Mouse (Mus musculus) thymus, adult 2 months (tissue): ENCODE measurements around the gene Trmt10b. TPM values are rescaled to one million over a fixed set of nuclear protein-coding genes. Genes with fewer than 3 reads are reported as not detected.

Source experiments
- DNase-seq: peaks from one replicate; pipeline ENCODE4 v3.0.0; 2021
- H3K27ac ChIP-seq: fragments of 200-500 bp; 2 replicates; pipeline ENCODE4 v1.5.1; 2012; ENCODE audit warnings: low read length, control low read depth; ENCODE audit not compliant: control insufficient read depth, insufficient read depth
- H3K27me3 ChIP-seq: fragments of 200-500 bp; 2 replicates; pipeline ENCODE4 v1.6.1; 2012; ENCODE audit warnings: mild to moderate bottlenecking, low read length, moderate library complexity, mixed read lengths; ENCODE audit not compliant: control insufficient read depth, insufficient read depth
- H3K36me3 ChIP-seq: fragments of 200-500 bp; 2 replicates; pipeline ENCODE4 v1.6.1; 2012; ENCODE audit warnings: mild to moderate bottlenecking, low read length, moderate library complexity; ENCODE audit not compliant: control insufficient read depth, insufficient read depth
- H3K4me1 ChIP-seq: fragments of 200-500 bp; replicated peaks from 2 replicates; pipeline ENCODE4 v1.6.1; 2012; ENCODE audit warnings: low read length; ENCODE audit not compliant: control insufficient read depth, insufficient read depth
- H3K4me3 ChIP-seq: fragments of 200-500 bp; 2 replicates; pipeline ENCODE4 v1.5.1; 2012; ENCODE audit warnings: mild to moderate bottlenecking, low read length, control low read depth, moderate library complexity; ENCODE audit not compliant: control insufficient read depth, insufficient read depth
- CTCF ChIP-seq: fragments of 200-500 bp; IDR thresholded peaks from 2 replicates; pipeline ENCODE4 v1.5.1; 2012; ENCODE audit warnings: mild to moderate bottlenecking, control low read depth, low read length, moderate library complexity, borderline replicate concordance; ENCODE audit not compliant: control insufficient read depth, poor library complexity, insufficient read depth; ENCODE audit errors: extremely low read depth
- POLR2A ChIP-seq: fragments of 200-500 bp; IDR thresholded peaks from 2 replicates; pipeline ENCODE4 v1.6.1; 2012; ENCODE audit warnings: mild to moderate bottlenecking, low read length, control low read depth, moderate library complexity; ENCODE audit not compliant: control insufficient read depth, poor library complexity, insufficient read depth; ENCODE audit errors: extremely low read depth
- WGBS: fragments of 180-500 bp; shearing (Covaris S2); methylation state at CpG from one replicate; pipeline ENCODE4 v1.1.7; 2018; 5-methylcytosine and 5-hydroxymethylcytosine counted together
- polyA plus RNA-seq: library from polyadenylated mRNA; depleted of rRNA; stranded (reverse); fragments of >200 nt; gene quantifications from 2 replicates; pipeline ENCODE4 v1.2.3, GENCODE M21; 2012

The Trmt10b gene
- polyA plus RNA-seq, 1 experiment, result 3.0 TPM

DNA sequence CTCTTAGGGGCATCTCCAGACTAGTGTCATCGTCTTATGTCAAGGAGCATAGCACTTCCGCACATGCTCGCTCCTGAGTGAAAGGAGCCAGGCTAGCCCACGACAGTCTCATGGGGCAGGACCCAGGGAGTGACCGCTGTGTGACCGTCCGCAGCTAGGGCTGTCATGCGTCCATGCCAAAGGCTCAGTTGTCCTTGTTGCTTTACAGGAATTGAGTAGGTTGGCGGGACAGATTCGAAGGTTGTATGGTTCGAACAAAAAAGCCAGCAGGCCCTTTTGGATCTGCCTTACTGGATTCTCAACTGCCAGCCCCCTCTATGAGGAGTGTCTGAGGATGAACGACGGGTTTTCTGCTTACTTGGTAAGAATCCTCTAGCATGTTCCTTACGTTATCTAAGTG lies 8.6 kb downstream of the Trmt10b start:
- no peak overlapping the region for H3K27ac ChIP-seq
- H3K27me3 ChIP-seq, result no peaks in the 10 kb centered on the region
- 97% methylated on average over 14 of the region's 14 CpGs for WGBS
- peaks cover 3% of the 10 kb centered on the region; the same call in 1 of the 2 replicates for H3K36me3 ChIP-seq
- no peak overlapping the region for H3K4me3 ChIP-seq
- DNase-seq, result no peak
- TF ChIP-seq POLR2A, result no peak
- TF ChIP-seq CTCF, result no peak
- H3K4me1 ChIP-seq, result no peaks in the 10 kb centered on the region

DNA sequence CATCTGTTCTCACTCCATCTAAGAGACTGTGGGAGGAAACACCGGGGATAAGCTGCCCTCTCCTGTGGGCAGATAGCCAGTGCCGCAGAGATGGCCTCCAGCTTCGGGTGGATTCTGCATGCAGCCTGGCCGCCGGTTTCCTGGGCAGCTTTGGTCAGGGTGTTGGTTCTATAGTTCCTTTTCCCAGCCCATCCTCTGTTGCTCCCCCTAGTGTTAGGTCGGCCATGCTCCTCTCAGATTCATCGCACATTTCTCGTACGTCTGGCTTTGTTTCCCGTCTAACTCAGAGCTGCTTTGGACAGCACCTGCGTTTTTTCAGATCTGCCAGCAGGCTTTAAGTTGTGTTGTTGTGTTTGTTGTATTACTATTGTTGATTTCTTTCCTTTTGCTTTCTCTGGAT lies 11.1 kb downstream of the Trmt10b start:
- no peaks in the 10 kb centered on the region; the same call in 1 of the 2 replicates for H3K36me3 ChIP-seq
- DNase-seq, result no peak
- no peaks in the 10 kb centered on the region for H3K4me1 ChIP-seq
- H3K27ac ChIP-seq, result no peak overlapping the region
- H3K4me3 ChIP-seq, result no peak overlapping the region
- WGBS, result 78% methylated on average over 11 of the region's 11 CpGs
- TF ChIP-seq CTCF, result 0 out of 2 replicates have a peak, but pooled peaks have one; percentile 19
- no peak for TF ChIP-seq POLR2A
- no peaks in the 10 kb centered on the region for H3K27me3 ChIP-seq

DNA sequence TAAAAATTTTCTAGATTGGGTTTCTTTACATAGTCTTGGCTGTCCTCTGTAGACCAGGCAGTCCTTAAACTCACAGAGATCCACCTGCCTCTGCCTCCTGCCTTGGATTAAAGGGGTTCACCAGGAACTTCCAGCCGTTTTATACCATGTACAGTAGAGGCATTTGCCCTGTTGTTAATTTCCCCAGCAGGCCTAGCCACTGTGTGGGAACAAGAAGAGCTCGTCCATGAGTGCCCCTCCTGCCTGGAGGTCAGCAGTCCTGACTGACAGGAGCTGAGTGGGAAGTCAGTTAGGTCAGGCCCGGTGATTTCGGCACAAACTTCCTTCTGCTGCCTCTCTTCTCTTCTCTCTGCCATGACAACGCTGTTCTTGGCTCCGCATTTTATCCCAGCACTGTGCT lies 11.7 kb downstream of the Trmt10b start:
- DNase-seq, result no peak
- 91% methylated on average over 6 of the region's 6 CpGs for whole genome bisulfite sequencing
- no peak overlapping the region for H3K27ac ChIP-seq
- H3K4me1 ChIP-seq, result no peaks in the 10 kb centered on the region
- TF ChIP-seq CTCF (no peak), POLR2A (no peak)
- H3K4me3 ChIP-seq, result no peak overlapping the region
- no peaks in the 10 kb centered on the region for H3K27me3 ChIP-seq
- H3K36me3 ChIP-seq, result no peaks in the 10 kb centered on the region; the same call in 1 of the 2 replicates

DNA sequence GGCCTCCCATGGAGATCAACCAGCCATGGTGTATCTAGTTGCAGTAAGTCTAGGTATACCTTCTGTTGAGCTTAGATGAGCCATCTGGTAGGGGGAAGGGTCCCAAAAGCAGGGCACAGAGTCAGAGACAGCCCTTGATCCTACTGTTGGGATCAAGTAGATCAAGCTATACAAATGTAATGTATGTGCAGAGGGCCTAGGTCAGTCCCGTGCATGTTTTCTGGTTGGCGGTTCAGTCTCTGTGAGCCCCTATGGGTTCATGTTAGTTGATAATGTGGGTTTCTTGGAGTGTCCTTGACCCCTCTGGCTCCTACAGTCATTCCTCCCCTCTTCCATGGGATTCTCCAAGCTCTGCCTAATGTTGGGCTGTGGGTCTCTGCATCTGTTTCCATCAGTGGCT lies 14.1 kb downstream of the Trmt10b start:
- TF ChIP-seq CTCF, result no peak
- no peak for TF ChIP-seq POLR2A
- peaks cover 19% of the 10 kb centered on the region for H3K36me3 ChIP-seq
- 95% methylated on average over 2 of the region's 2 CpGs for WGBS
- no peak overlapping the region for H3K4me3 ChIP-seq
- no peak for DNase-seq
- no peaks in the 10 kb centered on the region for H3K4me1 ChIP-seq
- no peaks in the 10 kb centered on the region for H3K27me3 ChIP-seq
- H3K27ac ChIP-seq, result no peak overlapping the region

DNA sequence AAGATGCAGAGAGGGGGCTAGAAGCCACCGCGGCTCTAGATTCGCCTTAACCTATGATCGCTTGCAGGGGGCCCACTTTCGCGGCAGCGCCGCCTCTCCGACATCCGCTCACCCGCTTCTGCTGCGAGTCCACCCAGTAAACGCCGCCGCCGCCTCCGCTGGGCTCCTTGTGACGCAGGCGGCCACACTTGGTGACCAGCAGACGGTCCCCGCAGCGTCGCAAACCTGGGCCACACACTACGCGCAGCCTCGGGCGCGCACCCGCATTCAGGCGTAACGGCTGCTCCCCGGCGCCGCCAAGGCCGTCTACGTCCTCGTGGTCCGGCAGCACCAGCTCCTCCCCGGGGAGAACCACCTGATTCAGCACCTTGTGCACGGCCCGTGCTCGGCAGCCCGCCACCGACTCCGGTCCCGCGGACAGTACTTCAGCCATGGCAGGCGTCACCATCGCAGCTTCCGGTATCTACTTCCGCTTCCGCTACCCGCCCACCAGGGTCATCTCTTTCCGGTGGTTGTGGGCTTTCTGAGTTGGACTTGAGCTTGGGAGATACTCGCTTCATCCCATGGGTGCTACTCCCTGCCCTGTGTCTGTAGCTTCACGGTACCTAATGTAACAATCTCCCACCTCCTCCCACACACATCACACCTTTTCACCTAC lies 23.4 kb downstream of the Trmt10b start:
- TF ChIP-seq CTCF (no peak), POLR2A (peak; percentile 71)
- Histone ChIP-seq H3K4me3 (peak overlapping the region; percentile 95), H3K36me3 (peaks cover 21% of the 10 kb centered on the region), H3K4me1 (0 out of 2 replicates have a peak, but pooled peaks cover 2% of the 10 kb centered on the region), H3K27me3 (no peaks in the 10 kb centered on the region), H3K27ac (peak overlapping the region; percentile 25)
- DNase-seq, result peak; percentile 76
- WGBS, result under 1% methylated on average over 56 of the region's 56 CpGs

DNA sequence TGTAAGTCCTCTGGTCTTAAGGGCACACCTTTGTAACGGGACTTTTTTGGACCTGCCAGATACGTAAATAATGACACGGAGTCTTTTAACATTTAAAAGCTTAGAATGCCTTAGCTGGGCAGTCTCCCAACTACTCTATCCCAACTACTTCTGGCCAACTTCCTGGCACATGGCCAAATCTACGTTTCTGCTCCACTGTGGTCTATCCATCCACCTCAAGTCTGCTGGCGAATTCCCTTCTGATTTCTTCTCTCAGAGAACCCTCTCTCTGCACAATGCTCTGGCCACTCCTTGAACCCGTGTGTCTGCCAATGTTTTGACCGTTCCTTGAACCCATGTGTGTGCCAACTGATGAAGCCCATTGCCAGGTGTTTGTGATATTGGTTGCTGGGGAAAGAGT lies 34.2 kb downstream of the Trmt10b start:
- WGBS, result 89% methylated on average over 7 of the region's 7 CpGs
- TF ChIP-seq POLR2A (no peak), CTCF (no peak)
- Histone ChIP-seq H3K4me3 (no peak overlapping the region), H3K36me3 (no peaks in the 10 kb centered on the region), H3K27ac (no peak overlapping the region), H3K27me3 (no peaks in the 10 kb centered on the region), H3K4me1 (no peaks in the 10 kb centered on the region)
- no peak for DNase-seq
